Mouse (Mus musculus): ENCODE data around the gene Zfp958. TPM values are rescaled to one million over a fixed set of nuclear protein-coding genes. Genes with fewer than 3 reads are reported as not detected.

The Zfp958 gene
- polyA plus RNA-seq (2012; rRNA removed), result 3.2 and 5.4 TPM in 2 replicates
- polyA plus RNA-seq (2014; fragmentation: Nextera tagmentation; extraction: Ambion mirVana), result 13.4 TPM in 2 replicates

GRCm38 (mm10) chr8:4612932-4613853 is at the start of gene Zfp958:
TSS of gene Zfp958 (plus strand) at chr8:4613167.
- WGBS, result under 1% methylated on average over 25 of the region's 25 CpGs
- no peak; the same call in 1 of the 2 replicates for TF ChIP-seq POLR2A (IDR thresholded peaks at IDR 0.05; ENCODE audit: borderline replicate concordance, extremely low read depth, insufficient read depth, insufficient read length)
- H3K27me3 ChIP-seq (ENCODE audit: control insufficient read depth, insufficient read depth, low read length), result no peaks in the 10 kb centered on the region

DNA sequence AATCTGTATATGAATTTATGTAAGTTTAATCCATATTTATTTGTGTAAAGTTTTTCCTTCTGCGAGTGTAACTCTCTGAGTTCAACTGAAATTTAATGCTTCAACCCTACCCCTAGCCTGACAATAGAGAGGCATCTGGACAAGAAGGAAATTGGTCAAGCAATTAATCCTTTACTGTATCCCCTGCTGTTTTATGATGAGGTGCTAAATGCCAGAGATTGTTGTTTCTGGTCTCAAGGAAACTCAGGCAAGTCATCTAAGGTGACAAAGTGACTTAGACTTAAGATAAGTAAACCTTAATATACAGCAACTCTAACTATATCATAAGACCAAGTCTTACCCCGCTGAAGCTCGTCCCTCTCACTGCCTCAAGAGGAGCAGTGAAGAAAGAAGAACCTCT is 31.0 kb upstream of the Zfp958 start:
- Histone ChIP-seq H3K4me1 (ENCODE audit: control insufficient read depth, insufficient read depth, low read length) (no peaks in the 10 kb centered on the region), H3K27me3 (ENCODE audit: control insufficient read depth, insufficient read depth, low read length) (no peaks in the 10 kb centered on the region), H3K4me3 (replicated peaks; ENCODE audit: low read length) (no peak overlapping the region), H3K9ac (ENCODE audit: low read depth, low read length, severe bottlenecking) (peak overlapping the region; percentile 16; the same call in 1 of the 2 replicates), H3K36me3 (ENCODE audit: control insufficient read depth, insufficient read depth, low read length) (no peaks in the 10 kb centered on the region), H3K9me3 (ENCODE audit: control insufficient read depth, low read length) (no peaks in the 10 kb centered on the region), H3K4me2 (replicated peaks; ENCODE audit: low read depth, low read length, severe bottlenecking) (no peak overlapping the region), H3K27ac (replicated peaks; ENCODE audit: low read depth, low read length) (no peak overlapping the region)
- 51% methylated on average over 3 of the region's 3 CpGs for WGBS
- ATAC-seq (ENCODE audit: low FRiP score, low read depth) (no peak), DNase-seq (ENCODE audit: low spot score) (no peak)
- TF ChIP-seq POLR2A (IDR thresholded peaks at IDR 0.05; ENCODE audit: borderline replicate concordance, extremely low read depth, insufficient read depth, insufficient read length), result no peak

More at GRCm38 (mm10) chr8:4612932-4613853, at the start of gene Zfp958:
- Histone ChIP-seq H3K9me3 (ENCODE audit: control insufficient read depth, low read length) (no peaks in the 10 kb centered on the region), H3K9ac (ENCODE audit: low read depth, low read length, severe bottlenecking) (peak within 1 kb of the TSS; percentile 85), H3K27ac (replicated peaks; ENCODE audit: low read depth, low read length) (peak within 1 kb of the TSS; percentile 88), H3K36me3 (ENCODE audit: control insufficient read depth, insufficient read depth, low read length) (0 out of 2 replicates have a peak, but pooled peaks cover 3% of the 10 kb centered on the region), H3K4me1 (ENCODE audit: control insufficient read depth, insufficient read depth, low read length) (peaks cover 4% of the 10 kb centered on the region; the same call in 1 of the 2 replicates), H3K4me3 (replicated peaks; ENCODE audit: low read length) (peak within 1 kb of the TSS; percentile 73), H3K4me2 (replicated peaks; ENCODE audit: low read depth, low read length, severe bottlenecking) (peak within 1 kb of the TSS; percentile 81)
- peak; percentile 96 for DNase-seq (ENCODE audit: low spot score)
- peak; percentile 100 for ATAC-seq (ENCODE audit: low FRiP score, low read depth)

GRCm38 (mm10) chr8:4582754-4583178 is 30.2 kb upstream of the Zfp958 start:
- TF ChIP-seq POLR2A (IDR thresholded peaks at IDR 0.05; ENCODE audit: borderline replicate concordance, extremely low read depth, insufficient read depth, insufficient read length), result no peak
- ATAC-seq (ENCODE audit: low FRiP score, low read depth) (no peak), DNase-seq (ENCODE audit: low spot score) (no peak)
- Histone ChIP-seq H3K36me3 (ENCODE audit: control insufficient read depth, insufficient read depth, low read length) (no peaks in the 10 kb centered on the region), H3K4me3 (replicated peaks; ENCODE audit: low read length) (no peak overlapping the region), H3K27ac (replicated peaks; ENCODE audit: low read depth, low read length) (no peak overlapping the region), H3K27me3 (ENCODE audit: control insufficient read depth, insufficient read depth, low read length) (no peaks in the 10 kb centered on the region), H3K9me3 (ENCODE audit: control insufficient read depth, low read length) (no peaks in the 10 kb centered on the region), H3K9ac (ENCODE audit: low read depth, low read length, severe bottlenecking) (no peak overlapping the region), H3K4me1 (ENCODE audit: control insufficient read depth, insufficient read depth, low read length) (no peaks in the 10 kb centered on the region), H3K4me2 (replicated peaks; ENCODE audit: low read depth, low read length, severe bottlenecking) (no peak overlapping the region)
- 45% methylated on average over 6 of the region's 6 CpGs for WGBS

GRCm38 (mm10) chr8:4584660-4585059 is 28.3 kb upstream of the Zfp958 start:
- H3K27ac ChIP-seq (replicated peaks; ENCODE audit: low read depth, low read length), result no peak overlapping the region
- no peaks in the 10 kb centered on the region for H3K9me3 ChIP-seq (ENCODE audit: control insufficient read depth, low read length)
- ATAC-seq (ENCODE audit: low FRiP score, low read depth), result no peak
- H3K27me3 ChIP-seq (ENCODE audit: control insufficient read depth, insufficient read depth, low read length), result no peaks in the 10 kb centered on the region
- whole genome bisulfite sequencing, result 70% methylated on average over 1 of the region's 1 CpGs
- H3K9ac ChIP-seq (ENCODE audit: low read depth, low read length, severe bottlenecking), result no peak overlapping the region
- no peak for TF ChIP-seq POLR2A (IDR thresholded peaks at IDR 0.05; ENCODE audit: borderline replicate concordance, extremely low read depth, insufficient read depth, insufficient read length)
- no peaks in the 10 kb centered on the region for H3K4me1 ChIP-seq (ENCODE audit: control insufficient read depth, insufficient read depth, low read length)
- H3K4me2 ChIP-seq (replicated peaks; ENCODE audit: low read depth, low read length, severe bottlenecking), result no peak overlapping the region
- no peak overlapping the region for H3K4me3 ChIP-seq (replicated peaks; ENCODE audit: low read length)
- no peak for DNase-seq (ENCODE audit: low spot score)
- no peaks in the 10 kb centered on the region for H3K36me3 ChIP-seq (ENCODE audit: control insufficient read depth, insufficient read depth, low read length)

GRCm38 (mm10) chr8:4586356-4586755 is 26.6 kb upstream of the Zfp958 start:
- no peak for TF ChIP-seq POLR2A (IDR thresholded peaks at IDR 0.05; ENCODE audit: borderline replicate concordance, extremely low read depth, insufficient read depth, insufficient read length)
- 33% methylated on average over 4 of the region's 4 CpGs for WGBS
- no peaks in the 10 kb centered on the region for H3K36me3 ChIP-seq (ENCODE audit: control insufficient read depth, insufficient read depth, low read length)
- no peaks in the 10 kb centered on the region for H3K27me3 ChIP-seq (ENCODE audit: control insufficient read depth, insufficient read depth, low read length)
- H3K4me3 ChIP-seq (replicated peaks; ENCODE audit: low read length), result no peak overlapping the region
- H3K9ac ChIP-seq (ENCODE audit: low read depth, low read length, severe bottlenecking), result no peak overlapping the region
- no peak overlapping the region for H3K27ac ChIP-seq (replicated peaks; ENCODE audit: low read depth, low read length)
- no peak overlapping the region for H3K4me2 ChIP-seq (replicated peaks; ENCODE audit: low read depth, low read length, severe bottlenecking)
- ATAC-seq (ENCODE audit: low FRiP score, low read depth), result no peak
- H3K4me1 ChIP-seq (ENCODE audit: control insufficient read depth, insufficient read depth, low read length), result no peaks in the 10 kb centered on the region
- no peaks in the 10 kb centered on the region for H3K9me3 ChIP-seq (ENCODE audit: control insufficient read depth, low read length)
- DNase-seq (ENCODE audit: low spot score), result peak; percentile 37

Measured in limb, embryonic 14.5 days (tissue).